Mouse (Mus musculus) heart, adult 2 months (tissue): ENCODE measurements around the gene Ivns1abp. TPM values are rescaled to one million over a fixed set of nuclear protein-coding genes. Genes with fewer than 3 reads are reported as not detected.
A peak's percentile ranks its signal among the peaks of the same experiment; 100 is the strongest.

ENCODE experiments used
- DNase-seq, 2 experiments: peaks; one replicate each; pipeline ENCODE4 v3.0.0; 2021
- H3K27ac ChIP-seq: fragments of 200-600 bp; 2 replicates; pipeline ENCODE4 v1.8.1; 2022
- H3K27me3 ChIP-seq: fragments of 200-500 bp; 2 replicates; pipeline ENCODE4 v1.6.1; 2012; ENCODE audit warnings: mild to moderate bottlenecking, low read length, inconsistent platforms, mixed read lengths; ENCODE audit not compliant: control insufficient read depth, insufficient read depth
- H3K36me3 ChIP-seq: fragments of 200-500 bp; 2 replicates; pipeline ENCODE4 v1.6.1; 2012; ENCODE audit warnings: low read length, inconsistent platforms; ENCODE audit not compliant: control insufficient read depth, insufficient read depth
- H3K4me1 ChIP-seq: fragments of 200-500 bp; 2 replicates; pipeline ENCODE4 v1.6.1; 2011; ENCODE audit warnings: low read length; ENCODE audit not compliant: control insufficient read depth, insufficient read depth
- H3K4me3 ChIP-seq: fragments of 200-600 bp; 2 replicates; pipeline ENCODE4 v1.8.1; 2022
- H3K79me2 ChIP-seq: fragments of 200-500 bp; replicated peaks from 2 replicates; pipeline ENCODE4 v1.6.1; 2012; ENCODE audit warnings: mild to moderate bottlenecking, inconsistent platforms, low read length, moderate library complexity, mixed read lengths; ENCODE audit not compliant: control insufficient read depth, insufficient read depth
- H3K9ac ChIP-seq: fragments of 200-500 bp; 2 replicates; pipeline ENCODE4 v1.6.1; 2012; ENCODE audit warnings: low read depth, mild to moderate bottlenecking, control low read depth, inconsistent platforms, low read length, mixed read lengths
- CTCF ChIP-seq: fragments of 200-600 bp; IDR thresholded peaks from 2 replicates; pipeline ENCODE4 v1.8.1; 2022; ENCODE audit warnings: antibody characterized with exemption, mild to moderate bottlenecking, moderate library complexity
- EP300 ChIP-seq: fragments of 200-500 bp; IDR thresholded peaks from 2 replicates; pipeline ENCODE4 v1.6.1; 2011; ENCODE audit warnings: low read depth, low read length, control low read depth; ENCODE audit not compliant: insufficient read depth
- POLR2A ChIP-seq: fragments of 200-500 bp; IDR thresholded peaks from 2 replicates; pipeline ENCODE4 v1.6.1; 2011; ENCODE audit warnings: mild to moderate bottlenecking, low read depth, low read length, control low read depth; ENCODE audit not compliant: insufficient read depth
- WGBS: fragments of 180-500 bp; shearing (Covaris S2); methylation state at CpG from one replicate; pipeline ENCODE4 v1.1.7; 2018; 5-methylcytosine and 5-hydroxymethylcytosine counted together
- intact Hi-C: fragments of 180-260 bp; cut with DNase I; formaldehyde crosslinking; loops from one replicate; pipeline ENCODE4 v1.15.1; 2025
- long read RNA-seq: library from polyadenylated mRNA; stranded (forward); transcript quantifications from one replicate; pipeline ENCODE4 v2.0.0, GENCODE M21; 2021
- polyA plus RNA-seq: library from polyadenylated mRNA; depleted of rRNA; stranded (reverse); fragments of >200 nt; gene quantifications from 2 replicates; pipeline ENCODE4 v1.2.3, GENCODE M21; 2012; rRNA removed
- total RNA-seq, 2 experiments: library from RNA; stranded (reverse); gene quantifications; 2 replicates each; pipeline ENCODE4 v1.2.3; 2021

Gene Ivns1abp
- total RNA-seq (100 to 1,000 TPM; 659 to 843 TPM), polyA plus RNA-seq (259 and 495 TPM in 2 replicates)
- long read RNA-seq, transcript Ivns1abp-204 (15 exons, 3,315 nt), result minor isoform, 34 of 803 reads
- long read RNA-seq, transcript Ivns1abp-203 (8 exons, 2,783 nt), result minor isoform, 47 of 803 reads
- long read RNA-seq, transcript Ivns1abp-201 (15 exons, 3,511 nt), result major isoform, 454 of 803 reads
- long read RNA-seq, partial matches to known transcripts, result 57 of 803 reads
- long read RNA-seq, other reads (novel, unspliced or antisense), result 211 of 803 reads

DNA sequence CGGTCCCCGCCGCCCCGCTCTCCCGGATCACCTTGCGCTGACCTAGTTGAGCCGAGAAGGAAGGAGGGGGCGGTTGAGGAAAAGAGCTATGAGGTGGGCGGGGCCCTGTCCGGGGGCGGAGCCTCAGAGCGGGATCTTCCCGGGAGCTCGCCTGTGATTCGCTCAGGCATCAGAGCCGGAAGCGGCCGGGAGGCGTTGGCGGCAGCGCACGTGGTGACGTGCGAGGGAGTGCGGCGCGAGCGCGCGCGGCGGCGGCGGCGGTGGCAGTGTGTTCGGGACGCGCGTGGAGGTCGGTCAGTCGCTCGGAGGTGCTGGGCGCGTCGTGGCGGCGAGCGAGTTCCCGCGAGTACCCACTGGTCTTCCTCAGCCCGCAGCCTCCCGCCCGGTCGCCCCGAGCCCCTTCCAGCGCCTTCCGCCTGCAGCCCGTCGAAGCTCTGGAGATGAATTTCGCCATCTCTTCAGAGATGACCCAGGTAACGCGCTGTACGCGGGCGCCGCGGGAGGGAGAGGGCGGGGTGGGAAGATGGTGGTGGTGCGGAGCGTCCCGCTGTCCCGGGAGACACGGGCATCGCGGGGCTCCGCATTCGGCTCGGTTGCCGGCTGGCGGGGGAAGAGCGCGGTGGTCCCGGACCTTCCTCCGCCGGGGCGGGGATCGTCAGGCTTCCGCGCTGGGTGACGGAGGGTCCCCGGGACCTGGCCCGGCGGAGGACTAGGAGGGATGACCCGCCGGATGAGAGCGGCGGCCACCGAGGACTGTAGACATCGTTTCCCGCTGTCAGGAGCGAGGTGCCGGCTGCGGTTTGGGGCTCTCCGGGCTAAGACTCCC is at the start of gene Ivns1abp:
Ivns1abp (plus strand) TSS at position 195 of the 826 bp plus-strand sequence.
- H3K4me3 ChIP-seq, result peak within 1 kb of the TSS; percentile 92
- H3K27me3 ChIP-seq, result no peaks in the 10 kb centered on the region
- peak within 1 kb of the TSS; percentile 99 for H3K9ac ChIP-seq
- peak within 1 kb of the TSS; percentile 89 for H3K27ac ChIP-seq
- intact Hi-C loops, result loop anchor here (2.0 to 5.0 kb wide), 6 partner anchors 57 to 307 kb away; no protein-coding TSS in a partner anchor
- peaks cover 15% of the 10 kb centered on the region for H3K36me3 ChIP-seq
- DNase-seq, result peak; percentile 97 to 98
- TF ChIP-seq CTCF (no peak), POLR2A (peak; percentile 93)
- H3K4me1 ChIP-seq, result peaks cover 6% of the 10 kb centered on the region
- H3K79me2 ChIP-seq, result 0 out of 2 replicates have a peak, but pooled peaks cover 1% of the 10 kb centered on the region
- under 1% methylated on average over 102 of the region's 104 CpGs for WGBS

DNA sequence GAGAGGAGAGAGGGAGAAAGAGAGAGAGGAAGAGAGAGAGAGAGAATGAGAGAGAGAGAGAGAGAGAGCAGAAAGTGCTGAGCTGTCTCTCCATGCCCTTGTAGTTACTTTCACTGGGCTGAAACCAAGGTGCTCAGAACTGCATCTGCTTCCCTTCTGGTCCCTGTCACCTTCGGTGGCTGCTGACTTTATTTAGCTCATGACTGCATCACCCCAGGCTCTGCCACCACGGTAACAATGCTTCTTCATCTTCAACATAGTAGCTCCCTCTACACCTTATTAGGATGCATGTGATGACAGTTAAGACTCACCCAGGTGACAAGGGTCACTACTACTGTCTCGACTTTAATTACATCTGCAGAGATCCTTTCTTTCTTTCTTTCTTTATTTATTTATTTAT is 48.8 kb upstream of the Ivns1abp start:
- intact Hi-C loops, result no loop called here
- Histone ChIP-seq H3K36me3 (no peaks in the 10 kb centered on the region), H3K4me3 (no peak overlapping the region), H3K9ac (no peak overlapping the region), H3K79me2 (no peaks in the 10 kb centered on the region), H3K4me1 (peaks cover 2% of the 10 kb centered on the region), H3K27me3 (no peaks in the 10 kb centered on the region), H3K27ac (no peak overlapping the region)
- TF ChIP-seq EP300 (no peak), CTCF (no peak), POLR2A (no peak)
- peak in 1 of 2 experiments; percentile 31 for DNase-seq
- WGBS, result 35% methylated on average over 3 of the region's 3 CpGs

- Histone ChIP-seq H3K27ac (no peak overlapping the region), H3K79me2 (no peaks in the 10 kb centered on the region), H3K27me3 (no peaks in the 10 kb centered on the region), H3K36me3 (no peaks in the 10 kb centered on the region), H3K4me3 (no peak overlapping the region), H3K9ac (no peak overlapping the region), H3K4me1 (peaks cover 2% of the 10 kb centered on the region)
- DNase-seq, result no peak
- no peak for TF ChIP-seq EP300
- no peak for TF ChIP-seq POLR2A
- TF ChIP-seq CTCF, result no peak
- 53% methylated on average over 1 of the region's 1 CpGs for WGBS
- intact Hi-C loops, result no loop called here
Measured at GRCm38 (mm10) chr1:151296621-151297020, 47.7 kb upstream of the Ivns1abp start.

DNA sequence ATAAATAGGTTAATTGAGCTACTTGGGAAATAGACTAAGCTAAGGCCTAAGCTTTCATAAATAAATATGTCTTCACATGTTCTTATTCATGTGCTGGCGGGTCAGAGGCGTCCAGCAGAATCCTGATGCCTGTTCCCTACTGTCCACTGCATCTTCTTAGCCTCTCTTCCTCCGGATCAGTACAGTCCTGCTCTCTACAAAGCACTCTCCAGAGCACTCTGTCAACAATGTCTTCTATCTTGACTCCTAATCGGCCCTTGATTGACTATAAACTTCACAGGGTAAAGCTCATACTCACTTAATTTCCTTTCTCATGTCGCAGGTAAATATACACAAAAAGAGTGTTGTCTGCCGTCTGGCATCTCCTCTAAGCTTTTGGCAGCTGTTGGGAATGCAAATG is 47.3 kb upstream of the Ivns1abp start:
- Histone ChIP-seq H3K4me1 (peaks cover 2% of the 10 kb centered on the region), H3K27ac (no peak overlapping the region), H3K4me3 (no peak overlapping the region), H3K36me3 (no peaks in the 10 kb centered on the region), H3K9ac (no peak overlapping the region), H3K79me2 (no peaks in the 10 kb centered on the region), H3K27me3 (no peaks in the 10 kb centered on the region)
- DNase-seq, result no peak
- intact Hi-C loops, result no loop called here
- WGBS, result 82% methylated on average over 6 of the region's 6 CpGs
- TF ChIP-seq CTCF, result no peak
- no peak for TF ChIP-seq POLR2A
- TF ChIP-seq EP300, result no peak

- Histone ChIP-seq H3K27ac (no peak overlapping the region), H3K9ac (no peak overlapping the region), H3K4me1 (peaks cover 2% of the 10 kb centered on the region), H3K36me3 (no peaks in the 10 kb centered on the region), H3K4me3 (no peak overlapping the region), H3K79me2 (no peaks in the 10 kb centered on the region), H3K27me3 (no peaks in the 10 kb centered on the region)
- no peak for DNase-seq
- intact Hi-C loops, result no loop called here
- 82% methylated on average over 2 of the region's 2 CpGs for WGBS
- TF ChIP-seq POLR2A (no peak), EP300 (no peak), CTCF (no peak)
Measured at GRCm38 (mm10) chr1:151297596-151297995, 46.7 kb upstream of the Ivns1abp start.

- no peak overlapping the region for H3K9ac ChIP-seq
- no peak for TF ChIP-seq EP300
- no peak for TF ChIP-seq POLR2A
- no peak for TF ChIP-seq CTCF
- no peak for DNase-seq
- H3K36me3 ChIP-seq, result no peaks in the 10 kb centered on the region
- H3K4me3 ChIP-seq, result no peak overlapping the region
- intact Hi-C loops, result no loop called here
- no peaks in the 10 kb centered on the region for H3K4me1 ChIP-seq
- 82% methylated on average over 6 of the region's 6 CpGs for WGBS
- no peak overlapping the region for H3K27ac ChIP-seq
- H3K27me3 ChIP-seq, result no peaks in the 10 kb centered on the region
- H3K79me2 ChIP-seq, result no peaks in the 10 kb centered on the region
Measured at GRCm38 (mm10) chr1:151301456-151301855, 42.8 kb upstream of the Ivns1abp start.
